Mouse (Mus musculus) CH12.LX (cell line): ENCODE data around the gene Lrrc49.

ENCODE experiments used
- CTCF ChIP-seq, 2 experiments: IDR thresholded peaks in 1 of 2; conservative IDR thresholded peaks in 1 of 2; 2 replicates each; pipeline ENCODE4 v1.5.1; 2011 to 2012; ENCODE audit warnings: low read depth in 2 of 2, low read length in 2 of 2, improper control_type of control experiment in 1 of 2, inconsistent platforms in 1 of 2, mild to moderate bottlenecking in 1 of 2, moderate library complexity in 1 of 2
- EP300 ChIP-seq: IDR thresholded peaks from 2 replicates; pipeline ENCODE4 v1.6.1; 2011; ENCODE audit warnings: low read length, improper control_type of control experiment
- HCFC1 ChIP-seq: IDR thresholded peaks from 2 replicates; pipeline ENCODE4 v1.6.1; 2012; ENCODE audit warnings: low read depth, mild to moderate bottlenecking, inconsistent platforms, low read length, improper control_type of control experiment

GRCm38 (mm10) chr9:60546169-60546568 lies 141.8 kb downstream of the Lrrc49 start:
- TF ChIP-seq HCFC1 (no peak), CTCF (conservative IDR thresholded peaks at IDR 0.05 in 1 of 2, IDR thresholded peaks at IDR 0.05 in 1 of 2; ENCODE audit: low read depth in 2 of 2, low read length in 2 of 2) (no peak), EP300 (no peak)
